Mouse (Mus musculus): ENCODE measurements around the gene Marveld1. TPM values are rescaled to one million over a fixed set of nuclear protein-coding genes. Genes with fewer than 3 reads are reported as not detected.

Gene Marveld1
- polyA plus RNA-seq (2012; ENCODE audit: insufficient read depth, low replicate concordance), result 3.6 and 10.8 TPM in 2 replicates

- peaks cover 12% of the 10 kb centered on the region for H3K27me3 ChIP-seq (replicated peaks)
- H3K9me3 ChIP-seq, result no peaks in the 10 kb centered on the region
- TF ChIP-seq GATA1 (IDR thresholded peaks at IDR 0.05; ENCODE audit: borderline replicate concordance, low read length), result no peak
- TF ChIP-seq FLI1 (IDR thresholded peaks at IDR 0.05; ENCODE audit: low read length), result no peak
- H3K36me3 ChIP-seq (replicated peaks; ENCODE audit: low read length), result peaks cover 12% of the 10 kb centered on the region
- H3K4me3 ChIP-seq (replicated peaks), result peak within 1 kb of the TSS; percentile 92
- H3K4me1 ChIP-seq, result peaks cover 85% of the 10 kb centered on the region
These were observed at the start of gene Marveld1 for GRCm38 (mm10) chr19:42147170-42147768. Marveld1 (plus strand) TSS chr19:42147400.

DNA sequence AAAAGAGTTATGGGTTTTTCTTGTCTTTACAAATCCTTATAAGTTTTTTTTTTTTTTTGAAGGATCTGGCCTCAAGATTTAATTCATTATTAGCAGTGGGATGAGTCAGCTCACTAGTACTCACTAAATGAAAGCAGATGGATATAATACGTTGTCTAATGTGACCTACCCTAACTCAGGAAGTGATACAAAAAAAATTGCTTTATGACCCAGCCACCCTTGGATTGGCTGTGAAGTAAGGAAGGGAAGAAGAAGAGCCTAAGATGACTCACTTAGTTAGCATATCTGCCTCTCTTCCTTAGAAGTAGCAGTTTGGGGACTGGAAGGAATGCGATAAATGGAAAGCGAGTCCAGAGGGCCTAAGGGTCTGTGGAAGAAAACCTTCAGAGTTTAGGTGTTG, 47.8 kb upstream of the Marveld1 start:
- Histone ChIP-seq H3K9me3 (no peaks in the 10 kb centered on the region), H3K4me1 (peaks cover 25% of the 10 kb centered on the region), H3K4me3 (replicated peaks) (no peak overlapping the region), H3K27me3 (replicated peaks) (no peaks in the 10 kb centered on the region), H3K36me3 (replicated peaks; ENCODE audit: low read length) (peaks cover 43% of the 10 kb centered on the region)
- TF ChIP-seq GATA1 (IDR thresholded peaks at IDR 0.05; ENCODE audit: borderline replicate concordance, low read length) (no peak), FLI1 (IDR thresholded peaks at IDR 0.05; ENCODE audit: low read length) (no peak)

DNA sequence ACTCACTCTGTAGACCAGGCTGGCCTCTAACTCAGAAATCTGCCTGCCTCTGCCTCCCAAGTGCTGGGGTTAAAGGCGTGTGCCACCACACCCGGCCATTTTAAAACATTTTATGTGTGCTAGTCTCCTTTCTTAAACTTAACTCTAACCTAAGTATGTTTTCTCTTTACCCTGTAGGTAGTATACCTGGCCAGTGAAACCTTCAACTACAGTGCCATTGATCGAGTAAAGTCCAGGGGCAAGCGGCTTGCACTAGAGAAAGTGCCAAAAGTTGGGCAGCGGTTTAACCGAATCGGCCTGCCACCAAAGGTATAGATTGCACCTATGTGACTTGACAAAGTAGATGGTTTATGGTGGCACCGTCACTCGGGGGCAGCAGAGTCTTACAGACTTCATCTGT, 42.5 kb upstream of the Marveld1 start:
- Histone ChIP-seq H3K4me3 (replicated peaks) (no peak overlapping the region), H3K36me3 (replicated peaks; ENCODE audit: low read length) (peaks cover 59% of the 10 kb centered on the region), H3K4me1 (peaks cover 4% of the 10 kb centered on the region), H3K27me3 (replicated peaks) (no peaks in the 10 kb centered on the region), H3K9me3 (no peaks in the 10 kb centered on the region)
- TF ChIP-seq GATA1 (IDR thresholded peaks at IDR 0.05; ENCODE audit: borderline replicate concordance, low read length) (no peak), FLI1 (IDR thresholded peaks at IDR 0.05; ENCODE audit: low read length) (no peak)

DNA sequence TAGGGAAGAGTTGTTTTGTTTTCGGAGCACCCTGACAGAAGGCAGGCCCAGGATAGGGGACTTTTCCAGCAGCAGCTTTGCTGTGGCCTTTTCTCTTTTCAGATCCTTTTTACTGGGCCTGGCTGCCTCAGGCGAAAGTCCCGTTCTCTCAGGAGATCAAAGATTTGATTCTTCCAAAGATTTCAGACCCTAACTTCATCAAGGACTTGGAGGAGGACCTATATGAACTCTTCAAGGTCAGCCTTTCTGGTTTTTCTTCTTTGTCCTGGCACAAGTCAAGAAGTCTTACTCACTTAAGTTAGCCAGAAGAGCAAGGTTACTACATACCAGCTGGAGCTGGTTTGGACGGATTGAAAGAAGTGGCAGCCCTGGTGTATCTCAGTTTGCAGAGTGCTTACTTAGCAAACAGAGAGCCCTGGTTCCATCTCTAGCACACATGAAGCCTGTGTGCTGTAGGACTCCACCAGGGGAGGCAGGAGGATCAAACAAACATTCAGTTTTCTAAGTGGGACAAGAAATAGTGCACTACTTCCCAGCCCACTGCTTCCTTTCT, 31.3 kb upstream of the Marveld1 start:
- TF ChIP-seq GATA1 (IDR thresholded peaks at IDR 0.05; ENCODE audit: borderline replicate concordance, low read length) (no peak), FLI1 (IDR thresholded peaks at IDR 0.05; ENCODE audit: low read length) (no peak)
- H3K36me3 ChIP-seq (replicated peaks; ENCODE audit: low read length), result peaks cover 72% of the 10 kb centered on the region
- no peaks in the 10 kb centered on the region for H3K9me3 ChIP-seq
- no peak overlapping the region for H3K4me3 ChIP-seq (replicated peaks)
- H3K4me1 ChIP-seq, result no peaks in the 10 kb centered on the region
- H3K27me3 ChIP-seq (replicated peaks), result no peaks in the 10 kb centered on the region

- Histone ChIP-seq H3K27me3 (replicated peaks) (no peaks in the 10 kb centered on the region), H3K9me3 (no peaks in the 10 kb centered on the region), H3K4me3 (replicated peaks) (no peak overlapping the region), H3K36me3 (replicated peaks; ENCODE audit: low read length) (peaks cover 90% of the 10 kb centered on the region), H3K4me1 (no peaks in the 10 kb centered on the region)
- TF ChIP-seq GATA1 (IDR thresholded peaks at IDR 0.05; ENCODE audit: borderline replicate concordance, low read length) (no peak), FLI1 (IDR thresholded peaks at IDR 0.05; ENCODE audit: low read length) (no peak)
These were observed 29.1 kb upstream of the Marveld1 start for GRCm38 (mm10) chr19:42118142-42118541.

GRCm38 (mm10) chr19:42118596-42118995, 28.6 kb upstream of the Marveld1 start:
- H3K4me1 ChIP-seq, result no peaks in the 10 kb centered on the region
- no peaks in the 10 kb centered on the region for H3K27me3 ChIP-seq (replicated peaks)
- no peak overlapping the region for H3K4me3 ChIP-seq (replicated peaks)
- no peaks in the 10 kb centered on the region for H3K9me3 ChIP-seq
- H3K36me3 ChIP-seq (replicated peaks; ENCODE audit: low read length), result peaks cover 90% of the 10 kb centered on the region
- no peak for TF ChIP-seq FLI1 (IDR thresholded peaks at IDR 0.05; ENCODE audit: low read length)
- TF ChIP-seq GATA1 (IDR thresholded peaks at IDR 0.05; ENCODE audit: borderline replicate concordance, low read length), result no peak

GRCm38 (mm10) chr19:42120451-42120850, 26.7 kb upstream of the Marveld1 start:
- no peak overlapping the region for H3K4me3 ChIP-seq (replicated peaks)
- H3K9me3 ChIP-seq, result no peaks in the 10 kb centered on the region
- H3K4me1 ChIP-seq, result peaks cover 11% of the 10 kb centered on the region
- H3K36me3 ChIP-seq (replicated peaks; ENCODE audit: low read length), result peaks cover 95% of the 10 kb centered on the region
- no peak for TF ChIP-seq GATA1 (IDR thresholded peaks at IDR 0.05; ENCODE audit: borderline replicate concordance, low read length)
- TF ChIP-seq FLI1 (IDR thresholded peaks at IDR 0.05; ENCODE audit: low read length), result no peak
- H3K27me3 ChIP-seq (replicated peaks), result no peaks in the 10 kb centered on the region

DNA sequence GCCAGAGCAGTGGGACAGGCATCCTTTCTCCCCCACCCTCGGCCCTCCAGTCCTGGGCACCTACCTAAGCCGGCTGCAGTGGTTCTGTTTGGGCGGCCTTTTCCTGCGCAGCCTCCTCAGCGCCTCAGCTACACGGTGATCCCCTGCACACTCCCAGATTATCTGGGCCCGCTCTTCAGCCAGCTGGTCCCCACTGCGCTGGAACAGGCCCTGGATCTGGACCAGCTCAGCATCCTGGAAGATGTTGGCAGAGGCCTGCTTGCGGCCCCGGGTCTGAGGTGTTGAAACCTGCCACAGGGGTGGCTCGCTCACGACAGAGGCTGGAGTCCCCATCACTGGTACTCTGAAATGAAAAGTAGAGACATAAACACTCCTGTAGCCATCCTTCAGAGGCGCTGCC, 22.5 kb upstream of the Marveld1 start:
- H3K27me3 ChIP-seq (replicated peaks), result no peaks in the 10 kb centered on the region
- H3K4me1 ChIP-seq, result peaks cover 53% of the 10 kb centered on the region
- peaks cover 58% of the 10 kb centered on the region for H3K36me3 ChIP-seq (replicated peaks; ENCODE audit: low read length)
- no peak overlapping the region for H3K4me3 ChIP-seq (replicated peaks)
- TF ChIP-seq FLI1 (IDR thresholded peaks at IDR 0.05; ENCODE audit: low read length), result no peak
- no peak for TF ChIP-seq GATA1 (IDR thresholded peaks at IDR 0.05; ENCODE audit: borderline replicate concordance, low read length)
- H3K9me3 ChIP-seq, result no peaks in the 10 kb centered on the region

DNA sequence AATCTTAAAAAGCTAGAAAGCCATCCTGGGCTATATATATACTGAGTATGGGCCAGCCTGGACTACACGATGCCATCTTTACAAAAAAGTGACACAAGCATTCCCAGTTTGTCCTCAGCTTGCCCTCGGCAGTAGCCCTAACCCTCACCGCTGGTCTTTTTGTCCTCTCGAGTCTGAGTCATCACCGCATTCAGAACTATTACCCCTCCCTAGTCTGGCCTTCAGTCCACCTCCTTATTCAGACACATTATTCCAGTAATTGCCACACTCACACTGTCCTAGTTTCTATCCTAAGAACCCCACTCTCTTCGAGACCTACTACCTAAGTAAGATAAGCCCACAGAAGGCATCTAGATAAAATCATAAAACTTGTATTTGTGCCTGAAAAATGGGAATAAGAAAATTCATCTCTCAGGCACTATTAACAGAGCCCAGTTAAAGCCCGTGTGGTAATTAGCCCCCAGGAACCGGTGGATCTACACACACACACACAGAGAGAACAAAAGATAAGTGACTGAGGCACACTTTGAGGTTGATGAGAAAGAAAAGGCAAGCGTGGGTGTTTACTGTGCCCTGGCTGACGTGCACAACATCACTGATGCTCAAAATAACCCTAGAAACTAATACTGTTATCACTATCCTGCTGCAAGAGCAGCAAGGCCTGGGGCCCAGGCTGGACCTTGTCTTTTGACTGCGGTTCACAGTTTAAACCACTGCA, 21.5 kb upstream of the Marveld1 start:
- peaks cover 49% of the 10 kb centered on the region for H3K36me3 ChIP-seq (replicated peaks; ENCODE audit: low read length)
- no peaks in the 10 kb centered on the region for H3K9me3 ChIP-seq
- H3K27me3 ChIP-seq (replicated peaks), result no peaks in the 10 kb centered on the region
- peaks cover 63% of the 10 kb centered on the region for H3K4me1 ChIP-seq
- H3K4me3 ChIP-seq (replicated peaks), result peak overlapping the region; percentile 67
- TF ChIP-seq FLI1 (IDR thresholded peaks at IDR 0.05; ENCODE audit: low read length), result no peak
- no peak for TF ChIP-seq GATA1 (IDR thresholded peaks at IDR 0.05; ENCODE audit: borderline replicate concordance, low read length)

DNA sequence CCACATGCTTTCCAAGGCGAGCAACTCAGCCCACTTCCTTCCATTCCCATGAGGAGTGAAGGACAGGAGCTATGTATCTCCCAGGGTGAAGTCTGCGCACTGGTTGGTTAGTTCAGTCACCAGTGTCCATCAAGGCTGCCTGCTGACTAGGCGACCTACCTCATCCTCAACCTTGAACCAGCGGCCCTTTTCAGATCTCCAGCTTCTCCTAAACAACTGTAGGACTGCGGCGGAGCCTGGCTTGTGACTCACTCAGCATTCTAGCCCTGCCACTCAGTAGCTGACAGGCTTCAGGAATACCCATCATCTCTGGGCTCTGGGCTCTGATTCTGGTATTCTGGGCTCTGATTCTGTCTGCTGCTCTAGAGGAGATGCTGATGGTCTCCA, 21.0 kb upstream of the Marveld1 start:
- peaks cover 43% of the 10 kb centered on the region for H3K36me3 ChIP-seq (replicated peaks; ENCODE audit: low read length)
- H3K27me3 ChIP-seq (replicated peaks), result no peaks in the 10 kb centered on the region
- no peak for TF ChIP-seq FLI1 (IDR thresholded peaks at IDR 0.05; ENCODE audit: low read length)
- TF ChIP-seq GATA1 (IDR thresholded peaks at IDR 0.05; ENCODE audit: borderline replicate concordance, low read length), result no peak
- H3K4me3 ChIP-seq (replicated peaks), result peak overlapping the region; percentile 67
- peaks cover 68% of the 10 kb centered on the region for H3K4me1 ChIP-seq
- no peaks in the 10 kb centered on the region for H3K9me3 ChIP-seq

Measured in megakaryocyte, embryonic 14.5 days (primary cell).